Mouse (Mus musculus) spleen, adult 2 months (tissue): ENCODE results near the gene Cmc2.

Source experiments
- CTCF ChIP-seq: fragments of 200-500 bp; IDR thresholded peaks from 2 replicates; pipeline ENCODE4 v1.5.1; 2011; ENCODE audit warnings: mild to moderate bottlenecking, inconsistent platforms; ENCODE audit not compliant: insufficient read depth, insufficient read length, insufficient replicate concordance; ENCODE audit errors: extremely low read depth
- POLR2A ChIP-seq: fragments of 200-500 bp; IDR thresholded peaks from 2 replicates; pipeline ENCODE4 v1.6.1; 2011; ENCODE audit warnings: low read depth, low read length, inconsistent platforms

- TF ChIP-seq POLR2A (no peak), CTCF (no peak)
Observed at GRCm38 (mm10) chr8:116872761-116873342, 48.4 kb downstream of the Cmc2 start.
